In the genomic region with DNA sequence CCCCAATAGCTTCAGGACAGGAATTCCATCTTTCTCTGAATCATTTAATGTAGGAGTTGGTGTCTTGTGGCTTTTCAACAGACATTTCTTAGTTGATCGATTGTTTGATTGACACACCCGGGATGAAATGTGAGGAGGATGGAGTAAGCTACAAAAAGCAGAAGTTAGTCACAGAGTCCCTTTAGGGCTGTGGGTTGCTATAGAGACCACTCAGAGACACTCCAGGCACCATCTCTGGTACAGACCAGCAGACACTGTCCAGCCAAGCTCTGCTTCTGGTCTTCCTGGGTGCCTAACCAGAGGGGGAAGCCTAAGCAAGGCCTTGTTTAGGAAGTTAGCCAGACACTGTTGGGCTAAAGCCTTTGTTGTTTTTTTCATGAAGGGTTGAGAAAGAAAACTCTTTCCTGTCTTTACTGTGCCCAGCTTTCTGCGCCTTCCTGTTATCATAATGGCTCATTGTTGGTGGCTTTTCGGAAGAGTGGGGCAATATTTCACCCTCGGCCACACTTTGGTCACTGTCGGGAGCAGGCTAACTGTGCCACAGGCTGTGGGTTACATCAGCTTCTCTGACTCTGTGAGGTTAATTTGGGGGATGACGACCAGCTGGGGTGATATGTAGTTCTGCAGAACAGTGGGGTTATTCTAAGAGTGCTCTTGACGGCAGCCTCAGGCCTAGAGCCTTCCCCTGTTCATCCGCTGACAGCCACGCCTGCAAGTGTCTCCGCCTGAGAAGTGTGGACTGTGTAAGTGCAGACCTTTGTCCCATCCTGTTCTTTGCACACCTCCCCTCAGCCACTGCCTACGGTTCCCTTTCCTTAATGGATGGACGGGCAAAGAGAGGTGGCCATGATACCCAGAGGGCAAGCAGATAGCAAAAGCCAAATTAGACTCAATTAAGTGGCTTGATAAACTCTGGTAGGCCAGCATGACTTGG, we compare ENCODE assay signal across 13 mouse cellular contexts. TPM values are rescaled to one million over a fixed set of nuclear protein-coding genes. Genes with fewer than 3 reads are reported as not detected.
A peak's percentile ranks its signal among the peaks of the same experiment; 100 is the strongest.
DNase-seq lines count a peak whose midpoint lies in the region; ATAC-seq and TF ChIP-seq lines count a peak whose summit lies in the region.
"Had no signal": no experiment of that assay in that cellular context is flagged by ENCODE, and none has a peak within 500 bp of the region (broad histone marks: within the 10 kb centered on the region; RNA-seq: fewer than 3 reads in every experiment).

No protein-coding gene starts in this region.

- peak; percentile 15 for DNase-seq in A20 (ENCODE audit: low read depth, low spot score)
- peak; percentile 61 for DNase-seq in CH12.LX (ENCODE audit: extremely low read depth)
- DNase-seq in cerebellum, adult 18-20 months = no peak
- DNase-seq in adrenal gland, postnatal 10 days = no peak
- DNase-seq in left cerebral cortex, adult 18-20 months (ENCODE audit: low spot score in 2 of 2) = no peak
- DNase-seq: adrenal gland, adult 8-10 months; heart, postnatal 14 days; liver, embryonic 13.5 days; midbrain, embryonic 14.5 days had no signal

- H3K4me1 ChIP-seq in CH12.LX (ENCODE audit: control insufficient read depth in 1 of 2, insufficient read depth in 2 of 2) = peaks cover 16 to 71% of the 10 kb centered on the region in 2 experiments
- no peaks in the 10 kb centered on the region for H3K4me1 ChIP-seq in intestine, embryonic 16.5 days (ENCODE audit: control insufficient read depth, insufficient read depth, low read length)
- H3K4me1 ChIP-seq: embryonic facial prominence, embryonic 13.5 days; liver, embryonic 13.5 days; neural tube, embryonic 12.5 days had no signal

- no peaks in the 10 kb centered on the region for H3K36me3 ChIP-seq in CH12.LX (replicated peaks in 1 of 2; ENCODE audit: control insufficient read depth in 1 of 2, insufficient read depth in 1 of 2, low read length in 1 of 2)
- H3K36me3 ChIP-seq in intestine, embryonic 16.5 days (ENCODE audit: control insufficient read depth, insufficient read depth, low read length) = no peaks in the 10 kb centered on the region
- H3K36me3 ChIP-seq: embryonic facial prominence, embryonic 13.5 days; liver, embryonic 13.5 days; neural tube, embryonic 12.5 days had no signal

- TF ChIP-seq POLR2A in CH12.LX (IDR thresholded peaks at IDR 0.05; ENCODE audit: low read depth, low read length) = no peak

- no peak for TF ChIP-seq EP300 in CH12.LX (IDR thresholded peaks at IDR 0.05; ENCODE audit: low read length)

- no peaks in the 10 kb centered on the region for H3K79me2 ChIP-seq in CH12.LX (replicated peaks; ENCODE audit: control insufficient read depth, extremely low read depth, insufficient read depth, poor library complexity, severe bottlenecking)

- H3K4me2 ChIP-seq in CH12.LX (ENCODE audit: insufficient read depth, low read depth, poor library complexity, severe bottlenecking) = no peak overlapping the region
- no peak overlapping the region for H3K4me2 ChIP-seq in intestine, embryonic 16.5 days (ENCODE audit: low read depth, low read length)
- H3K4me2 ChIP-seq: embryonic facial prominence, embryonic 13.5 days; liver, embryonic 13.5 days; neural tube, embryonic 12.5 days had no signal

- 63% methylated on average over 13 of the region's 13 CpGs for WGBS in intestine, embryonic 16.5 days

- H3K4me3 ChIP-seq in CH12.LX (replicated peaks in 1 of 3; ENCODE audit: low read depth in 2 of 3, low read length in 2 of 3, poor library complexity in 1 of 3) = no peak overlapping the region
- no peak overlapping the region for H3K4me3 ChIP-seq in intestine, embryonic 16.5 days (ENCODE audit: low read length)
- H3K4me3 ChIP-seq: embryonic facial prominence, embryonic 13.5 days; liver, embryonic 13.5 days; neural tube, embryonic 12.5 days had no signal

- dilution Hi-C loops in CH12.LX (cut with MboI; ENCODE audit: extremely low pct_ligation_motif_present, extremely low pct_unique_long_range_greater_than_20kb, low sequenced_read_pairs) = no loop called here

- no peak overlapping the region for H3K9ac ChIP-seq in CH12.LX (ENCODE audit: insufficient read depth, low read depth)
- no peak overlapping the region for H3K9ac ChIP-seq in intestine, embryonic 16.5 days (ENCODE audit: low read depth, low read length)
- H3K9ac ChIP-seq: embryonic facial prominence, embryonic 13.5 days; liver, embryonic 13.5 days; neural tube, embryonic 12.5 days had no signal

- in situ Hi-C loops in CH12.LX (cut with MboI; ENCODE audit: low pct_ligation_motif_present, low pct_unique_long_range_greater_than_20kb, low sequenced_read_pairs) = loop anchor here (5.0 kb wide), 1 partner anchor 42 kb away; no protein-coding TSS in a partner anchor

- no peak for TF ChIP-seq RAD21 in CH12.LX (IDR thresholded peaks at IDR 0.05; ENCODE audit: low read depth, low read length)

- peaks cover 3% of the 10 kb centered on the region for H3K9me3 ChIP-seq in CH12.LX (replicated peaks; ENCODE audit: low read length)
- no peaks in the 10 kb centered on the region for H3K9me3 ChIP-seq in intestine, embryonic 16.5 days (ENCODE audit: control insufficient read depth, low read length)
- H3K9me3 ChIP-seq: embryonic facial prominence, embryonic 13.5 days; liver, embryonic 13.5 days; neural tube, embryonic 12.5 days had no signal

- no peak overlapping the region for H3K27ac ChIP-seq in CH12.LX (ENCODE audit: insufficient read depth, low read depth)
- H3K27ac ChIP-seq in intestine, embryonic 16.5 days (ENCODE audit: low read length) = 0 out of 2 replicates have a peak overlapping the region, but pooled peaks have one; percentile 5
- H3K27ac ChIP-seq: embryonic facial prominence, embryonic 13.5 days; liver, embryonic 13.5 days; neural tube, embryonic 12.5 days had no signal

- H3K27me3 ChIP-seq in CH12.LX (replicated peaks) = no peaks in the 10 kb centered on the region
- H3K27me3 ChIP-seq in intestine, embryonic 16.5 days (replicated peaks; ENCODE audit: control insufficient read depth, insufficient read depth, low read length) = no peaks in the 10 kb centered on the region
- H3K27me3 ChIP-seq: embryonic facial prominence, embryonic 13.5 days; liver, embryonic 13.5 days; neural tube, embryonic 12.5 days had no signal

- no peak for TF ChIP-seq CTCF in CH12.LX (conservative IDR thresholded peaks at IDR 0.05 in 1 of 2, IDR thresholded peaks at IDR 0.05 in 1 of 2; ENCODE audit: low read depth in 2 of 2, low read length in 2 of 2)

- peak; percentile 85 for ATAC-seq in intestine, embryonic 16.5 days
- peak; percentile 90 for ATAC-seq in megakaryocyte, adult 5-6 weeks (ENCODE audit: poor library complexity, severe bottlenecking)

TF ChIP-seq in CH12.LX, 34 proteins besides CTCF, POLR2A, EP300 and RAD21:
- TF ChIP-seq JUND (conservative IDR thresholded peaks at IDR 0.05; ENCODE audit: low read depth, low read length) (no peak), CHD2 (IDR thresholded peaks at IDR 0.05; ENCODE audit: low read length) (no peak), GABPA (IDR thresholded peaks at IDR 0.05; ENCODE audit: insufficient replicate concordance, low read depth, low read length) (no peak), TBP (conservative IDR thresholded peaks at IDR 0.05; ENCODE audit: low read depth, low read length) (no peak), E2F4 (IDR thresholded peaks at IDR 0.05; ENCODE audit: insufficient replicate concordance, low read depth, low read length) (no peak), JUN (IDR thresholded peaks at IDR 0.05; ENCODE audit: insufficient read depth, low read depth, low read length) (no peak), NELFE (IDR thresholded peaks at IDR 0.05; ENCODE audit: low read depth, low read length) (no peak), ZMIZ1 (IDR thresholded peaks at IDR 0.05; ENCODE audit: low read depth, low read length) (no peak), UBTF (IDR thresholded peaks at IDR 0.05; ENCODE audit: low read depth, low read length) (no peak)

RNA-seq across cellular contexts. Expression of gene Bcar3, which starts 46.5 kb away (rescaled TPM):
- total RNA-seq in CH12.LX (2012; rRNA removed) = 47.4 and 56.9 TPM in 2 replicates
- total RNA-seq in CH12.LX (2014; rRNA removed) = 52.0 and 54.6 TPM in 2 replicates
- 55.9 and 61.2 TPM in 2 replicates for polyA plus RNA-seq in CH12.LX (2012; ENCODE audit: insufficient read length, low read depth)
- polyA plus RNA-seq in intestine, embryonic 16.5 days (2015; fragmentation: Nextera tagmentation; extraction: Ambion mirVana) = 23.7 and 27.2 TPM in 2 replicates
- total RNA-seq in megakaryocyte, adult 5-6 weeks (2015) = 0.46 and 1.2 TPM in 2 replicates
- 1.2 and 2.0 TPM in 2 replicates for total RNA-seq in megakaryocyte, adult 5-6 weeks (2017)
- 10 to 100 TPM; 42.4 to 43.9 TPM for total RNA-seq in adrenal gland, postnatal 10 days (2021)
- 10 to 100 TPM; 13.2 to 18.8 TPM for total RNA-seq in left cerebral cortex, adult 18-20 months (2021)

Comparison
In these comparisons a context has a peak if more than half of its experiments do, and no peak if none do; other contexts are left out.
1. DNase-seq: peak in A20 (single experiment) and CH12.LX (single experiment); none in cerebellum, adult 18-20 months (0 of 2), adrenal gland, postnatal 10 days (single experiment) and left cerebral cortex, adult 18-20 months (0 of 2).
2. RNA of gene Bcar3, which starts 46.5 kb away (total RNA-seq): 47.4 to 56.9 TPM in CH12.LX, 42.4 to 43.9 TPM in adrenal gland, postnatal 10 days and 13.2 to 18.8 TPM in left cerebral cortex, adult 18-20 months; 0.46 to 2.0 TPM in megakaryocyte, adult 5-6 weeks; every median in the first group is over 4 times any median in the second.